Mouse (Mus musculus) E14TG2a.4 (cell line): ENCODE measurements around the gene Fars2.

Experiments
- CTCF ChIP-seq: conservative IDR thresholded peaks from 2 replicates; pipeline ENCODE4 v1.5.1; 2014; ENCODE audit warnings: low read length
- NANOG ChIP-seq: IDR thresholded peaks from 2 replicates; pipeline ENCODE4 v1.6.1; 2014; ENCODE audit warnings: borderline replicate concordance, low read length, mixed read lengths
- POU5F1 ChIP-seq: IDR thresholded peaks from 2 replicates; pipeline ENCODE4 v1.6.1; 2014; ENCODE audit warnings: low read length, borderline replicate concordance

- TF ChIP-seq CTCF (no peak), NANOG (no peak), POU5F1 (no peak)
Measured at GRCm38 (mm10) chr13:36131992-36132649, 14.9 kb downstream of the Fars2 start.
